Mouse (Mus musculus) midbrain, embryonic 13.5 days (tissue): ENCODE results near the gene Baz2a. TPM values are rescaled to one million over a fixed set of nuclear protein-coding genes. Genes with fewer than 3 reads are reported as not detected.
"Not testable (repeated sequence)": the region's sequence is repeated elsewhere in the genome, so short reads cannot be mapped to it uniquely, and the experiment has no call there.

Source experiments
- ATAC-seq: fragments of 200-750 bp; cut with Nextera tagmentation; 2 replicates; pipeline ENCODE4 v1.8.0; 2017; ENCODE audit warnings: mild to moderate bottlenecking, moderate TSS enrichment, moderate library complexity
- H3K27ac ChIP-seq: fragments of 300-500 bp; sonication (generic); 2 replicates; pipeline ENCODE4 v1.5.1; 2015; ENCODE audit warnings: inconsistent platforms, mild to moderate bottlenecking, moderate library complexity
- H3K27me3 ChIP-seq: fragments of 300-500 bp; sonication (generic); 2 replicates; pipeline ENCODE4 v1.6.1; 2015; ENCODE audit warnings: mild to moderate bottlenecking, inconsistent platforms
- H3K36me3 ChIP-seq: fragments of 300-500 bp; sonication (generic); 2 replicates; pipeline ENCODE4 v1.6.1; 2015; ENCODE audit warnings: mild to moderate bottlenecking, inconsistent platforms
- H3K4me1 ChIP-seq: fragments of 300-500 bp; sonication (generic); replicated peaks from 2 replicates; pipeline ENCODE4 v1.6.1; 2015; ENCODE audit warnings: inconsistent platforms
- H3K4me2 ChIP-seq: fragments of 300-500 bp; sonication (generic); replicated peaks from 2 replicates; pipeline ENCODE4 v1.6.1; 2015; ENCODE audit warnings: moderate library complexity, mild to moderate bottlenecking, inconsistent platforms
- H3K4me3 ChIP-seq: fragments of 300-500 bp; sonication (generic); replicated peaks from 2 replicates; pipeline ENCODE4 v1.5.1; 2015; ENCODE audit warnings: mild to moderate bottlenecking, inconsistent platforms
- H3K9ac ChIP-seq: fragments of 300-500 bp; sonication (generic); replicated peaks from 2 replicates; pipeline ENCODE4 v1.6.1; 2015; ENCODE audit warnings: mild to moderate bottlenecking, inconsistent platforms
- H3K9me3 ChIP-seq: fragments of 300-500 bp; sonication (generic); 2 replicates; pipeline ENCODE4 v1.6.1; 2016; ENCODE audit warnings: mild to moderate bottlenecking, inconsistent platforms
- WGBS: fragments of 180-500 bp; shearing (Covaris S2); methylation state at CpG from one replicate; pipeline ENCODE4 v1.1.7; 2015; 5-methylcytosine and 5-hydroxymethylcytosine counted together
- polyA plus RNA-seq: library from polyadenylated mRNA; unstranded; fragments of >200 nt; fragmentation: Nextera tagmentation; extraction: Ambion mirVana; gene quantifications from 2 replicates; pipeline ENCODE4 v1.2.1, GENCODE M21; 2015

The Baz2a gene
- polyA plus RNA-seq = 13.8 and 13.9 TPM in 2 replicates

DNA sequence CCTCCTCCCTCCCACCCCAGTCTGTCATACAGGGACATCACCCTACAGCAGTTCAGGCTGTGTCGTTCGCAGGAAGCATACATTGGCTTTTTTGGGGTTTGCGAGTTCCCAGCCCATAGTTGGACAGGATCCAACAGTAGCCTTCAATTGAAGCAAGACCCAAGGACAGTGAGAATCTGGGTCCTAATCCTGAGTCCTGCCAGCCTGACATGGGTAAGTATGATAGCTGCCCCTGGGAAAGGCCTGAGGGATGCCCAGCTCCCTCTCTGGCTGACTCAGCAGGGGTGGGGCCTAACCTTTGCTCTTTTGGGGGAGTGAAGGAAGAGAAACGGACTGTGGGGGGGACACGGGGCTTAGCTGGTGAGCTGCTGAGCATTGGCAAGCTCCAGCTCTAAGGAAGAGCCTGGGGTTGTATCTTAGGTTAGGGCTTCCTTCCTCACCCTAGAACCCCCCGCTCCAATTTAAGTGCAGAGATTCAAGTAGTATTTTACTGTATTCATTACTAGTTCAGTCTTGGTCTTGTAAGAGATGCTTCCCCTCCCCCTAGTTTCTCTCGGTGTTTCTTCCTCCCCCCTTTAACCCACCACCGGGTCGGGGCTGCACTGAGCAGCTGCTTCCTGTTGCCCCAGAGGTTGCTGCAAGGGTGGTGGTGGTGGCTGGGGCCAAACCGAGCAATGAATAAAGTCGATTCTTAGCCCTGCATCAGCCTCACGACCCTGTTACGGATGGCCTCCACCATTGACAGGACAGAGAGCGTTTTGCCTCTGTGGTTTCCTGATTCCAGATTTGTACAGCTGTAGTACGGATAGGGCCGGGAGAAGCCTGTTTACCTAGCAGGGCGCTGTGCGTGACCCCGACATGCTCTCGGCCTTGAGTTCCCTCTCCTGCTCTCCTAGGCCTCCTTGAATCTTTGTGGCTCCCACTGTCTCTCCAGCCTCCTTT lies at the start of gene Baz2a:
Gene Baz2a, plus strand, starts transcription at position 14 of the 942 bp plus-strand sequence.
- 1% methylated on average over 20 of the region's 20 CpGs for WGBS

DNA sequence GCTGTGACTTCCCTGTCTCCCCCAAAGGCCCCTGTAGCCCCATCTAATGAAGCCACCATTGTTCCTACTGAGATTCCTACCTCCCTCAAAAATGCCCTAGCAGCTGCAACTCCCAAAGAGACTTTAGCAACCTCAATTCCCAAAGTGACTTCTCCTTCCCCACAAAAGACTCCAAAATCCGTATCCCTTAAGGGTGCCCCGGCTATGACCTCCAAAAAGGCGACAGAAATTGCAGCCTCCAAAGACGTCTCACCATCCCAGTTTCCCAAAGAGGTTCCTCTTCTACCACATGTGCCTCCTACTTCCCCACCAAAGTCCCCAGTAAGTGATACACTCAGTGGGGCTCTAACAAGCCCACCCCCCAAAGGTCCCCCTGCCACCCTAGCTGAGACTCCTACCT lies 49.7 kb upstream of the Baz2a start:
- Histone ChIP-seq H3K27ac (no peak overlapping the region), H3K9me3 (no peaks in the 10 kb centered on the region), H3K36me3 (peaks cover 71% of the 10 kb centered on the region), H3K27me3 (no peaks in the 10 kb centered on the region), H3K4me1 (peaks cover 46% of the 10 kb centered on the region), H3K4me2 (no peak overlapping the region), H3K9ac (no peak overlapping the region), H3K4me3 (no peak overlapping the region)
- 79% methylated on average over 4 of the region's 4 CpGs for WGBS
- no peak for ATAC-seq

More for the DNA sequence above, at the start of gene Baz2a:
- peaks cover 45% of the 10 kb centered on the region for H3K4me1 ChIP-seq
- H3K9ac ChIP-seq = peak within 1 kb of the TSS; percentile 74
- peak within 1 kb of the TSS; percentile 71 for H3K4me3 ChIP-seq
- peak within 1 kb of the TSS; percentile 84 for H3K27ac ChIP-seq
- ATAC-seq = peak; percentile 11; the same call in 1 of the 2 replicates
- no peaks in the 10 kb centered on the region for H3K9me3 ChIP-seq
- peaks cover 39% of the 10 kb centered on the region for H3K36me3 ChIP-seq
- H3K4me2 ChIP-seq = peak within 1 kb of the TSS; percentile 92
- no peaks in the 10 kb centered on the region for H3K27me3 ChIP-seq

DNA sequence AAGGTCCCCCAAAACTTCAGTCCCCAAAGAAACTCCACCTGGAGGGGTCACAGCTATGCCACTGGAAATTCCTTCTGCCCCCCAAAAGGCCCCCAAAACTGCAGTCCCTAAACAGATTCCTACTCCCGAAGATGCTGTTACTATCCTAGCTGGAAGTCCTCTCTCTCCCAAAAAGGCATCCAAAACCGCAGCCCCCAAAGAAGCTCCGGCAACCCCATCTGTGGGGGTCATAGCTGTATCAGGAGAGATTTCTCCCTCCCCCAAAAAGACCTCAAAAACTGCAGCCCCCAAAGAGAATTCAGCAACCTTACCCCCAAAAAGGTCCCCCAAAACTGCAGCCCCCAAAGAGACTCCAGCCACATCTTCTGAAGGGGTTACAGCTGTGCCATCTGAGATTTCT lies 48.9 kb upstream of the Baz2a start:
- H3K4me1 ChIP-seq = peaks cover 38% of the 10 kb centered on the region
- H3K9me3 ChIP-seq = no peaks in the 10 kb centered on the region
- no peak overlapping the region for H3K4me3 ChIP-seq
- peaks cover 78% of the 10 kb centered on the region for H3K36me3 ChIP-seq
- no peak overlapping the region for H3K9ac ChIP-seq
- H3K4me2 ChIP-seq = no peak overlapping the region
- no peak overlapping the region for H3K27ac ChIP-seq
- H3K27me3 ChIP-seq = no peaks in the 10 kb centered on the region
- WGBS = 93% methylated on average over 3 of the region's 3 CpGs
- ATAC-seq = no peak

DNA sequence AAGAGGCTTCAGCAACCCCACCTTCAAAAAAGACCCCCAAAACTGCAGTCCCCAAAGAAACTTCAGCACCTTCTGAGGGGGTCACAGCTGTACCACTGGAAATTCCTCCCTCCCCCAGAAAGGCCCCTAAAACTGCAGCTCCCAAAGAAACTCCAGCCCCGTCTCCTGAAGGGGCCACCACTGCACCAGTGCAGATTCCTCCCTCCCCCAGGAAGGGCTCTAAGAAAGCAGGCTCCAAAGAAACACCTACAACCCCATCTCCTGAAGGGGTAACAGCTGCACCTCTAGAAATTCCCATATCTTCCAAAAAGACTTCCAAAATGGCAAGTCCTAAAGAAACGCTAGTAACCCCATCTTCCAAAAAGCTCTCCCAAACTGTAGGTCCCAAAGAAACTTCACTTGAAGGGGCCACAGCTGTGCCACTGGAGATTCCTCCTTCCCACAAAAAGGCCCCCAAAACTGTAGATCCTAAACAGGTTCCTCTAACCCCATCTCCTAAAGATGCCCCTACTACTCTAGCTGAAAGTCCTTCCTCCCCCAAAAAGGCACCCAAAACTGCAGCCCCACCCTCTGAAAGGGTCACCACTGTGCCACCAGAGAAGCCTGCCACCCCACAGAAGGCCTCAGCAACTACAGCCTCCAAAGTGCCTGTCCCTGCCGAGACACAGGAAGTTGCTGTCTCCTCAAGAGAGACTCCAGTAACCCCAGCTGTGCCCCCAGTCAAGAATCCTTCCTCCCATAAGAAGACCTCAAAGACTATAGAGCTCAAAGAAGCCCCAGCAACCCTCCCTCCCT lies 48.1 kb upstream of the Baz2a start:
- no peaks in the 10 kb centered on the region for H3K9me3 ChIP-seq
- no peak for ATAC-seq
- peaks cover 31% of the 10 kb centered on the region for H3K4me1 ChIP-seq
- no peak overlapping the region for H3K4me3 ChIP-seq
- H3K27ac ChIP-seq = no peak overlapping the region
- H3K36me3 ChIP-seq = peaks cover 85% of the 10 kb centered on the region
- 71% methylated on average over 3 of the region's 3 CpGs for WGBS
- H3K4me2 ChIP-seq = no peak overlapping the region
- H3K9ac ChIP-seq = no peak overlapping the region
- H3K27me3 ChIP-seq = no peaks in the 10 kb centered on the region

DNA sequence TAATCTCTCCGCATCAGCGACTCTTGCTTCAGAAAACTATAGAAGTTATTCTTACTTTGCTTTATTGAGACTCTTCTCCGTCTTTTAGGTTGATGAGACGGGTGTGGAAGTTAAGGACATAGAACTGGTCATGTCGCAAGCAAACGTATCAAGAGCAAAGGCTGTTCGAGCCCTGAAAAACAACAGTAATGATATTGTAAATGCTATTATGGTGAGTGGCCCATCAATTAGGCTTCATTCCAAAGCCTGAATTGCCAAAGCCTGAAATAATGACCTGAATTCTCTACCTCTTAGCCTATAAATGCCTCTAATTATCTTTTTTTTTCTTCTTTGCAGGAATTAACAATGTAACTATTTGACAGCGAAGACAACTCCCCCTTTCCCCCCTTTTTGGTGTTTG lies 43.2 kb upstream of the Baz2a start:
- Histone ChIP-seq H3K27me3 (no peaks in the 10 kb centered on the region), H3K36me3 (peaks cover 83% of the 10 kb centered on the region), H3K9me3 (no peaks in the 10 kb centered on the region), H3K4me2 (no peak overlapping the region), H3K4me1 (peaks cover 17% of the 10 kb centered on the region; the same call in 1 of the 2 replicates), H3K9ac (no peak overlapping the region), H3K4me3 (no peak overlapping the region), H3K27ac (no peak overlapping the region)
- no peak for ATAC-seq
- 96% methylated on average over 8 of the region's 8 CpGs for WGBS

DNA sequence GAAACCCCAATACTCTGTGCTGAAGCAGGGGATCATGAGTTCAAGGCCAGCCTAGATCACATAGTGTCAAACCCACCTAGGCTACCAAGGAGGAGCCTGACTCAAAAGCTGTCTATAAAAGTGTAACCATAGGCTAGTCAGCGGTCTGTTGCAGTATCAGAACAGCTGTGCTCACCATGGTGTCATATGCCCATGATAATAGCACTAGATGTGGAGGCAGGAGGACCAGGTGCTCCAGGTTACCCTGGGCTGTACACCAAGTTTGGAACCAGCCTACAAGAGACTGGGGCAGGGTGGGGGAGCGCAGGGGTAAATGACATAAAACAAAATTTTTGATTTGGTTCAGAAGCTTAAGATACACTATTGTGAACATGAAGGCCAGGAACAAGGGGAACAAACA lies 41.6 kb upstream of the Baz2a start:
- H3K4me1 ChIP-seq = 0 out of 2 replicates have a peak, but pooled peaks cover 3% of the 10 kb centered on the region
- H3K36me3 ChIP-seq = peaks cover 67% of the 10 kb centered on the region
- no peak overlapping the region for H3K4me3 ChIP-seq
- H3K9me3 ChIP-seq = no peaks in the 10 kb centered on the region
- no peak overlapping the region for H3K4me2 ChIP-seq
- ATAC-seq = no peak
- no peak overlapping the region for H3K9ac ChIP-seq
- H3K27me3 ChIP-seq = no peaks in the 10 kb centered on the region
- H3K27ac ChIP-seq = no peak overlapping the region
- 97% methylated on average over 2 of the region's 2 CpGs for WGBS

DNA sequence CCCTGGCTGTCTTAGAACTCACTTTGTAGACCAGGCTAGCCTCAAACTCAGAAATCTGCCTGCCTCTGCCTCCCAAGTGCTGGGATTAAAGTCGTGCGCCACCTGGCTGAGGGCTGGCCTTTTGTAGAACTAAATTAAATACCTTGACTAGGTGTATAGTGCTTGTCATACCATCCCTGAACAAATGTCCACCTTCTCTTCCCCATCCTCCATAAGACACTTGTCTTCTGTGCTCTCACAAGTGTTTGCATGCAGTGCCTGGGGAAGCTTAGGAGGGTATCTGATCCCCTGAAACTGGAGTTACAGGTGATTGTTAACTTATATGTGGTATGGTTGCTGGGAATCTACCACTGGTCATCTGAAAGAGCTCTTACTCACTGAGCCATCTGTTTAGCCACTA lies 41.0 kb upstream of the Baz2a start:
- Histone ChIP-seq H3K36me3 (peaks cover 62% of the 10 kb centered on the region), H3K4me2 (no peak overlapping the region), H3K27ac (no peak overlapping the region), H3K4me3 (no peak overlapping the region), H3K9ac (no peak overlapping the region), H3K4me1 (no peaks in the 10 kb centered on the region), H3K9me3 (no peaks in the 10 kb centered on the region), H3K27me3 (no peaks in the 10 kb centered on the region)
- no peak for ATAC-seq
- 83% methylated on average over 2 of the region's 2 CpGs for WGBS

DNA sequence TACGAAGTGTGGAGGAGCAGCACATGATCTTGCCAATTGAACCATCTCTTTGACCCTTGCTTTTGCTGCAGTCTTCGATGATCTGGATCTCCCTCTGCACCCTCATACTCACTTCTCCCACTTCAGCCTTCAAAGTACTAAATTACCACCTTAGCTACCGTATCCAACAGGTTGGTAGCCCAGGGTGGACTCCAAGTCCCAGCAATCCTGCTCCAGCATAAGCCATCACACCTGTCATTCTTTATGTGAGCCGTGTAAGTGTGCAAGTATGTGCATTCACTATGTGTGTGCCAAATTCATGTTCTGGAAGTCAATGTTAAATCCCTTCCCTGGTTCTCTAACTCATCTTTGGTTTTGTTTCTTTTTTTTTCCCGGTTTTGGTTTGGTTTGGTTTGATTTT lies 39.8 kb upstream of the Baz2a start:
- no peak overlapping the region for H3K27ac ChIP-seq
- H3K4me3 ChIP-seq = no peak overlapping the region
- H3K4me1 ChIP-seq = no peaks in the 10 kb centered on the region
- H3K9me3 ChIP-seq = no peaks in the 10 kb centered on the region
- ATAC-seq = no peak
- no peaks in the 10 kb centered on the region for H3K27me3 ChIP-seq
- H3K4me2 ChIP-seq = no peak overlapping the region
- H3K9ac ChIP-seq = no peak overlapping the region
- peaks cover 49% of the 10 kb centered on the region for H3K36me3 ChIP-seq
- 99% methylated on average over 5 of the region's 5 CpGs for WGBS

DNA sequence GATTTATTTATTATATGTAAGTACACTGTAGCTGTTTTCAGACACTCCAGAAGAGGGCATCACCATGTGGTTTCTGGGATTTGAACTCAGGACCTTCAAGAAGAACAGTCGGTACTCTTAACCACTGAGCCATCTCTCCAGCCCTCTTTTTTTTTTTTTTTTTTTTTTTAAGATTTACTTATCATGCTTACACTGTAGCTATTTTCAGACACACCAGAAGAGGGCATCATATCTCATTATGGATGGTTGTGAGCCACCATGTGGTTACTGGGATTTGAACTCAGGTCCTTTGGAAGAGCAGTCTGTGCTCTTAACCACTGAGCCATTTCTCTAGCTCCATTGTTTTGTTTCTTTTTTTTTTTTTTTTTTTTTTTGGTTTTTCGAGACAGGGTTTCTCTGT lies 39.2 kb upstream of the Baz2a start:
- H3K36me3 ChIP-seq = peaks cover 44% of the 10 kb centered on the region
- not testable (repeated sequence) for H3K4me3 ChIP-seq, H3K27ac ChIP-seq, H3K9ac ChIP-seq, H3K27me3 ChIP-seq, H3K4me2 ChIP-seq, H3K4me1 ChIP-seq, H3K9me3 ChIP-seq, ATAC-seq
- 100% methylated on average over 1 of the region's 2 CpGs for whole genome bisulfite sequencing

DNA sequence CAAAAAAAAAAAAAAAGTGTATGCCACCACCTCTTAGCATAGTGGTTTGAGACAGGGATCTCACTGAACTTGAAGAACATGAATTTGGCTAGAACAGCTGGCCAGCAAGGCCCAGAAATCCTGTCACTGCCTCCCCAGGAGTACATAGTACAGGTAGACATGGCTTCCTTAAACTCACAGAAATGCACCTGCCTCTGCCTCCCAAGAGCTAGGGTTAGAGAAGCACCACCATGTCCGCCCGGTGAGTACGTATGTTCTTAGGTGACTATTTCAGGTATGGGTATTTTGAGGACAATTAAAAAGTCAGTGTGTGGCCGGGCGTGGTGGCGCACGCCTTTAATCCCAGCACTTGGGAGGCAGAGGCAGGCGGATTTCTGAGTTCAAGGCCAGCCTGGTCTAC lies 38.4 kb upstream of the Baz2a start:
- WGBS = 94% methylated on average over 8 of the region's 8 CpGs
- no peak overlapping the region for H3K4me3 ChIP-seq
- H3K36me3 ChIP-seq = peaks cover 37% of the 10 kb centered on the region
- no peaks in the 10 kb centered on the region for H3K9me3 ChIP-seq
- no peak overlapping the region for H3K9ac ChIP-seq
- H3K27ac ChIP-seq = no peak overlapping the region
- no peak for ATAC-seq
- H3K4me2 ChIP-seq = no peak overlapping the region
- peaks cover 7% of the 10 kb centered on the region for H3K4me1 ChIP-seq
- H3K27me3 ChIP-seq = no peaks in the 10 kb centered on the region

DNA sequence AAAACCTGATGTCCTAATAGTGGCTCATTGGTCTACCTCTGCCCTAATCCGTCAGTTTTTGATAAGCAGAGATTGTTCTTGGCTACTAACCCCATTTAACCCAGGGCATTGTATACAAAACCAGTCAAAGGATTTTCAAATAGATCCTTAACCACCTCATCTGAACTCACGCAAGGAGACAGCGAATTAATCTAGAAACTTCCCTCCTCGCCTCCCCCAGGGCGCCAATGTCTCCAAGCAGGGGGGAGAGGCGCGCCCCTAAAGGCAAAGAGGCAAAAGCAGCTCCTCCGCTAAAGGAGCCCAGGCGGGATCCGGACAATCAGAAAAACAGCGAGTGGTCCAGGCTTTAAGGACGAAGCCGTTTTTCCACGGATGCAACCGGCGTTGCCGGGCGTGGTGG lies 33.2 kb upstream of the Baz2a start:
- H3K27me3 ChIP-seq = no peaks in the 10 kb centered on the region
- peak overlapping the region; percentile 91 for H3K4me3 ChIP-seq
- ATAC-seq = no peak; the same call in 1 of the 2 replicates
- H3K9ac ChIP-seq = peak overlapping the region; percentile 93
- no peaks in the 10 kb centered on the region for H3K9me3 ChIP-seq
- H3K4me2 ChIP-seq = peak overlapping the region; percentile 88
- no peaks in the 10 kb centered on the region for H3K36me3 ChIP-seq
- peaks cover 35% of the 10 kb centered on the region for H3K4me1 ChIP-seq
- under 1% methylated on average over 18 of the region's 18 CpGs for WGBS
- peak overlapping the region; percentile 99 for H3K27ac ChIP-seq

DNA sequence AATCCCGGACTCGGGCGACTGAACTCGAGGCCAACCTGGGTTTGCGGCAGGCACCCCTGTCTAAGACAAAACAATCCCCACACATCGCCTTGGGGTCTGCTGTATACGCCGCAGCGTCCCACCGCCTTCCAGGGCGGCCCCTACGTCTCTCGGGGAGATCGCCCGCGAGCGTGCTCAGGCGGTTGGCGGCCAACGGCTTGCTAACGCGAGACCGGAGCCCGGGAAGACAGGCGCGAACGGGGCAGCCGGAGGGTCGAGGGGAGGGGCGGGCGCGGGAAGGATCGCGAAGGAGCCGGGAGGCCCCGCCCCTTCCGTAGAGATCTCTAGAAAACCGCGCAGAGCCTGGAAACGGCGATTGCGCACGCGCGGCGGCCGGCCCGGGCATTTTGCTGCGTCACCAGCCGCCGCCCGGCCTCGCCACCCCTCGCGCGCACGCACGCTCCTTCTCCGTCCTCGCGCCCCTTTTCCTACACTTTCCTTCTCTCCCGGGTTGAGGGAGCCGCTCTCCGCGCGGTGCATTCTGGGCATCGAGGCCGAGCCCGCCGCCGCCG lies 32.7 kb upstream of the Baz2a start, which contains the start of gene Ptges3:
Gene Ptges3, plus strand, starts transcription at position 354 of the 551 bp plus-strand sequence.
- Histone ChIP-seq H3K4me3 (peak within 1 kb of the TSS; percentile 91), H3K4me1 (peaks cover 35% of the 10 kb centered on the region), H3K9ac (peak within 1 kb of the TSS; percentile 93), H3K4me2 (peak within 1 kb of the TSS; percentile 88), H3K36me3 (peaks cover under 1% of the 10 kb centered on the region; the same call in 1 of the 2 replicates), H3K27ac (peak within 1 kb of the TSS; percentile 99), H3K9me3 (no peaks in the 10 kb centered on the region), H3K27me3 (no peaks in the 10 kb centered on the region)
- peak; percentile 93 for ATAC-seq
- under 1% methylated on average over 63 of the region's 72 CpGs for WGBS
